Mouse (Mus musculus) cerebellum, adult 2 months (tissue): ENCODE measurements at regions not wholly inside any gene's neighbourhood (a gene's known extent, or its start where the extent isn't known, plus 50 kb on each side); places are given as distances from the start of the nearest gene placed in this dataset.

Experiments used
- CTCF ChIP-seq: fragments of 200-500 bp; IDR thresholded peaks from 2 replicates; pipeline ENCODE4 v1.5.1; 2011; ENCODE audit warnings: low read depth, mild to moderate bottlenecking, control low read depth, low read length, moderate library complexity, borderline replicate concordance; ENCODE audit not compliant: insufficient read depth
- POLR2A ChIP-seq: fragments of 200-500 bp; IDR thresholded peaks from 2 replicates; pipeline ENCODE4 v1.6.1; 2011; ENCODE audit warnings: low read length, control low read depth, borderline replicate concordance; ENCODE audit not compliant: insufficient read depth

DNA sequence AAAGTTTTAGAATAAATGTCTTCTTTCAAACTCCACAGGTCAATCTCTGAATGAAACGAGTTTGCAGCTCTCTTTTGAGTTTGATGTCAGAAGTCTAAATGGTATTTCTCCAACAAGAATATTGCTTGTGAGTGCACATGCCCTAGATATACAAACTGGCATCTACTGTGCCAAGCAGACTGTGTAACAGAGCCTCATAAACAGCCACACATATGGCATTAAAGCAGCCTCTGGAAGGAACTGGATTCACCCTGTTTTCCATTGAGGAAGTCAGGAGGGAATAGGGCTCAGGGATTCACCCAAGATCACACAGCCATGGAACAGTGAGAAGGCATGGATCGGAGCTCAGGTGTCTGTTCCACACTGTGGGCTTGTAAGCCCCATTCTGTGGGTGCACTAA lies 149.2 kb upstream of the Kdm8 start:
- TF ChIP-seq POLR2A (no peak), CTCF (no peak)
